Mouse (Mus musculus): ENCODE measurements around the gene Pold4. TPM values are rescaled to one million over a fixed set of nuclear protein-coding genes. Genes with fewer than 3 reads are reported as not detected.

The Pold4 gene
- polyA plus RNA-seq, 1 experiment from 2014 or later: 47.8 TPM

GRCm38 (mm10) chr19:4262756-4263155, 31.1 kb downstream of the Pold4 start:
- Histone ChIP-seq H3K36me3 (ENCODE audit: inconsistent target) (peaks cover 22% of the 10 kb centered on the region; the same call in 1 of the 2 replicates), H3K79me2 (ENCODE audit: inconsistent target) (peaks cover 9% of the 10 kb centered on the region), H3K4me3 (ENCODE audit: inconsistent target) (no peak overlapping the region), H3K27ac (peak overlapping the region; percentile 88)
- 29% methylated on average over 6 of the region's 6 CpGs for WGBS (ENCODE audit: missing documents)

GRCm38 (mm10) chr19:4263702-4264101, 32.0 kb downstream of the Pold4 start:
- peak overlapping the region; percentile 88 for H3K27ac ChIP-seq
- WGBS (ENCODE audit: missing documents): 57% methylated on average over 14 of the region's 14 CpGs
- no peak overlapping the region for H3K4me3 ChIP-seq (ENCODE audit: inconsistent target)
- H3K79me2 ChIP-seq (ENCODE audit: inconsistent target): peaks cover 19% of the 10 kb centered on the region
- peaks cover 22% of the 10 kb centered on the region; the same call in 1 of the 2 replicates for H3K36me3 ChIP-seq (ENCODE audit: inconsistent target)

GRCm38 (mm10) chr19:4264171-4264780, 32.6 kb downstream of the Pold4 start:
- peaks cover 22% of the 10 kb centered on the region for H3K79me2 ChIP-seq (ENCODE audit: inconsistent target)
- 0 out of 2 replicates have a peak overlapping the region, but pooled peaks have one; percentile 88 for H3K27ac ChIP-seq
- no peak overlapping the region for H3K4me3 ChIP-seq (ENCODE audit: inconsistent target)
- peaks cover 22% of the 10 kb centered on the region; the same call in 1 of the 2 replicates for H3K36me3 ChIP-seq (ENCODE audit: inconsistent target)
- 100% methylated on average over 6 of the region's 6 CpGs for WGBS (ENCODE audit: missing documents)

- Histone ChIP-seq H3K4me3 (ENCODE audit: inconsistent target) (no peak overlapping the region), H3K79me2 (ENCODE audit: inconsistent target) (peaks cover 22% of the 10 kb centered on the region), H3K36me3 (ENCODE audit: inconsistent target) (peaks cover 22% of the 10 kb centered on the region; the same call in 1 of the 2 replicates), H3K27ac (no peak overlapping the region)
- 81% methylated on average over 4 of the region's 4 CpGs for WGBS (ENCODE audit: missing documents)
Measured at GRCm38 (mm10) chr19:4265956-4266355, 34.3 kb downstream of the Pold4 start.

- Histone ChIP-seq H3K27ac (peak within 1 kb of the TSS; percentile 62), H3K4me3 (ENCODE audit: inconsistent target) (peak within 1 kb of the TSS; percentile 97), H3K36me3 (ENCODE audit: inconsistent target) (peaks cover 22% of the 10 kb centered on the region; the same call in 1 of the 2 replicates), H3K79me2 (ENCODE audit: inconsistent target) (peaks cover 22% of the 10 kb centered on the region)
- 6% methylated on average over 45 of the region's 46 CpGs for WGBS (ENCODE audit: missing documents)
Measured at GRCm38 (mm10) chr19:4268566-4269361, 37.1 kb downstream of the Pold4 start, which contains the start of gene Ssh3. Gene Ssh3, minus strand, starts transcription at chr19:4269180.

- WGBS (ENCODE audit: missing documents): 95% methylated on average over 6 of the region's 6 CpGs
- H3K36me3 ChIP-seq (ENCODE audit: inconsistent target): peaks cover 13% of the 10 kb centered on the region; the same call in 1 of the 2 replicates
Measured at GRCm38 (mm10) chr19:4270187-4270586, 38.5 kb downstream of the Pold4 start.

GRCm38 (mm10) chr19:4270972-4271371, 39.3 kb downstream of the Pold4 start:
- peaks cover 22% of the 10 kb centered on the region for H3K79me2 ChIP-seq (ENCODE audit: inconsistent target)
- 88% methylated on average over 11 of the region's 11 CpGs for WGBS (ENCODE audit: missing documents)
- H3K36me3 ChIP-seq (ENCODE audit: inconsistent target): peaks cover 5% of the 10 kb centered on the region; the same call in 1 of the 2 replicates
- no peak overlapping the region for H3K27ac ChIP-seq
- no peak overlapping the region for H3K4me3 ChIP-seq (ENCODE audit: inconsistent target)

More at GRCm38 (mm10) chr19:4270187-4270586, 38.5 kb downstream of the Pold4 start:
- H3K79me2 ChIP-seq (ENCODE audit: inconsistent target): peaks cover 22% of the 10 kb centered on the region
- H3K27ac ChIP-seq: no peak overlapping the region
- H3K4me3 ChIP-seq (ENCODE audit: inconsistent target): no peak overlapping the region

- no peak overlapping the region for H3K27ac ChIP-seq
- peaks cover 7% of the 10 kb centered on the region; the same call in 1 of the 2 replicates for H3K79me2 ChIP-seq (ENCODE audit: inconsistent target)
- 94% methylated on average over 1 of the region's 1 CpGs for WGBS (ENCODE audit: missing documents)
- H3K4me3 ChIP-seq (ENCODE audit: inconsistent target): no peak overlapping the region
- H3K36me3 ChIP-seq (ENCODE audit: inconsistent target): no peaks in the 10 kb centered on the region; the same call in 1 of the 2 replicates
Measured at GRCm38 (mm10) chr19:4279487-4279886, 47.8 kb downstream of the Pold4 start.

GRCm38 (mm10) chr19:4280425-4280824, 48.7 kb downstream of the Pold4 start:
- WGBS (ENCODE audit: missing documents): 92% methylated on average over 9 of the region's 9 CpGs
- no peaks in the 10 kb centered on the region; the same call in 1 of the 2 replicates for H3K36me3 ChIP-seq (ENCODE audit: inconsistent target)
- peaks cover 7% of the 10 kb centered on the region; the same call in 1 of the 2 replicates for H3K79me2 ChIP-seq (ENCODE audit: inconsistent target)
- H3K4me3 ChIP-seq (ENCODE audit: inconsistent target): no peak overlapping the region
- no peak overlapping the region for H3K27ac ChIP-seq

GRCm38 (mm10) chr19:4282898-4283553, 51.3 kb downstream of the Pold4 start, which contains the start of gene Ankrd13d:
Gene Ankrd13d, minus strand, starts transcription at chr19:4283137.
- H3K36me3 ChIP-seq (ENCODE audit: inconsistent target): peaks cover 19% of the 10 kb centered on the region

More at GRCm38 (mm10) chr19:4282898-4283553, 51.3 kb downstream of the Pold4 start, which contains the start of gene Ankrd13d:
- Histone ChIP-seq H3K79me2 (ENCODE audit: inconsistent target) (peaks cover 21% of the 10 kb centered on the region; the same call in 1 of the 2 replicates), H3K4me3 (ENCODE audit: inconsistent target) (peak within 1 kb of the TSS; percentile 44), H3K27ac (peak within 1 kb of the TSS; percentile 86)
- under 1% methylated on average over 50 of the region's 50 CpGs for WGBS (ENCODE audit: missing documents)

Other genes with a start within 250 kb of the Pold4 start
- 0.47 to 0.60 TPM (median 0.47 TPM) in 3 replicates for gene Acy3, start 245.3 kb upstream of the Pold4 start, polyA plus RNA-seq (2018)
- not detected in 3 replicates for gene Tbx10, start 239.1 kb upstream of the Pold4 start, polyA plus RNA-seq (2018)
- gene Nudt8, start 231.3 kb upstream of the Pold4 start, polyA plus RNA-seq (2018): 6.9 to 10.7 TPM (median 7.0 TPM) in 3 replicates
- gene Gm49405, start 231.3 kb upstream of the Pold4 start, polyA plus RNA-seq (2018): 0.07 to 0.19 TPM (median 0.13 TPM) in 3 replicates
- gene Doc2g, start 228.6 kb upstream of the Pold4 start, polyA plus RNA-seq (2018): 0.20 to 0.33 TPM in 2 of 3 replicates, not detected in the other
- 35.8 to 43.3 TPM (median 39.0 TPM) in 3 replicates for gene Ndufv1, start 219.1 kb upstream of the Pold4 start, polyA plus RNA-seq (2018)
- gene Gstp1, start 193.9 kb upstream of the Pold4 start, polyA plus RNA-seq (2018): 6.2 to 20.1 TPM (median 8.6 TPM) in 3 replicates
- not detected in 3 replicates for gene Gstp2, start 185.9 kb upstream of the Pold4 start, polyA plus RNA-seq (2018)
- not detected in 3 replicates for gene Gstp3, start 172.3 kb upstream of the Pold4 start, polyA plus RNA-seq (2018)
- gene Cabp2, start 150.3 kb upstream of the Pold4 start, polyA plus RNA-seq (2018): not detected in 3 replicates
- gene Cdk2ap2, start 134.7 kb upstream of the Pold4 start, polyA plus RNA-seq (2018): 16.7 to 37.3 TPM (median 23.1 TPM) in 3 replicates
- 12.8 to 30.4 TPM (median 14.2 TPM) in 3 replicates for gene Pitpnm1, start 131.9 kb upstream of the Pold4 start, polyA plus RNA-seq (2018)
- 80.9 to 169 TPM (median 84.6 TPM) in 3 replicates for gene Aip, start 106.0 kb upstream of the Pold4 start, polyA plus RNA-seq (2018)
- gene Gpr152, start 92.1 kb upstream of the Pold4 start, polyA plus RNA-seq (2018): not detected in 3 replicates
- not detected in 3 replicates for gene Cabp4, start 87.9 kb upstream of the Pold4 start, polyA plus RNA-seq (2018)
- 252 to 368 TPM (median 357 TPM) in 3 replicates for gene Coro1b, start 83.3 kb upstream of the Pold4 start, polyA plus RNA-seq (2018)
- gene Ptprcap, start 78.3 kb upstream of the Pold4 start, polyA plus RNA-seq (2018): 0.28 to 0.53 TPM (median 0.41 TPM) in 3 replicates
- gene Rps6kb2, start 68.5 kb upstream of the Pold4 start, polyA plus RNA-seq (2018): 13.6 to 29.6 TPM (median 18.4 TPM) in 3 replicates
- gene Carns1, start 56.4 kb upstream of the Pold4 start, polyA plus RNA-seq (2018): 0.62 to 1.00 TPM (median 0.77 TPM) in 3 replicates
- 0.25 to 0.60 TPM (median 0.41 TPM) in 3 replicates for gene Tbc1d10c, start 40.6 kb upstream of the Pold4 start, polyA plus RNA-seq (2018)
- gene Ppp1ca, start 39.8 kb upstream of the Pold4 start, polyA plus RNA-seq (2018): 375 to 413 TPM (median 395 TPM) in 3 replicates
- gene Rad9a, start 30.2 kb upstream of the Pold4 start, polyA plus RNA-seq (2018): 16.0 to 22.9 TPM (median 16.7 TPM) in 3 replicates
- gene Clcf1, start 17.7 kb upstream of the Pold4 start, polyA plus RNA-seq (2018): 0.10 to 0.21 TPM (median 0.17 TPM) in 3 replicates
- not detected in 3 replicates for gene AC109138.7, start 17.5 kb upstream of the Pold4 start, polyA plus RNA-seq (2018)
- gene Ssh3, start 37.3 kb downstream of the Pold4 start, polyA plus RNA-seq (2018): 32.6 to 83.1 TPM (median 36.6 TPM) in 3 replicates
- 3.2 to 8.1 TPM (median 5.6 TPM) in 3 replicates for gene Ankrd13d, start 51.2 kb downstream of the Pold4 start, polyA plus RNA-seq (2018)
- gene Grk2, start 74.3 kb downstream of the Pold4 start, polyA plus RNA-seq (2018): 131 to 143 TPM (median 139 TPM) in 3 replicates
- gene Kdm2a, start 166.4 kb downstream of the Pold4 start, polyA plus RNA-seq (2018): 30.1 to 62.8 TPM (median 39.7 TPM) in 3 replicates
- gene Rhod, start 207.5 kb downstream of the Pold4 start, polyA plus RNA-seq (2018): 4.4 to 12.0 TPM (median 6.0 TPM) in 3 replicates
- not detected in 3 replicates for gene Syt12, start 245.5 kb downstream of the Pold4 start, polyA plus RNA-seq (2018)